Mouse (Mus musculus) small intestine, adult 2 months (tissue): ENCODE measurements around the gene Bicd2. TPM values are rescaled to one million over a fixed set of nuclear protein-coding genes. Genes with fewer than 3 reads are reported as not detected.

ENCODE experiments used
- H3K27ac ChIP-seq: fragments of 200-500 bp; 2 replicates; pipeline ENCODE4 v1.5.1; 2012; ENCODE audit warnings: low read depth, low read length, control low read depth, inconsistent platforms; ENCODE audit not compliant: insufficient read depth
- H3K27me3 ChIP-seq: fragments of 200-500 bp; 2 replicates; pipeline ENCODE4 v1.6.1; 2012; ENCODE audit warnings: mild to moderate bottlenecking, moderate library complexity, low read length, inconsistent platforms; ENCODE audit not compliant: control insufficient read depth, insufficient read depth
- H3K36me3 ChIP-seq: fragments of 200-500 bp; 2 replicates; pipeline ENCODE4 v1.6.1; 2012; ENCODE audit warnings: mild to moderate bottlenecking, low read length, control low read depth, inconsistent platforms; ENCODE audit not compliant: control insufficient read depth, insufficient read depth
- H3K4me1 ChIP-seq: fragments of 200-500 bp; 2 replicates; pipeline ENCODE4 v1.6.1; 2012; ENCODE audit warnings: low read length, inconsistent platforms, mixed read lengths; ENCODE audit not compliant: control insufficient read depth, insufficient read depth, insufficient read length
- H3K4me3 ChIP-seq: fragments of 200-500 bp; 2 replicates; pipeline ENCODE4 v1.5.1; 2012; ENCODE audit warnings: low read depth, mild to moderate bottlenecking, control low read depth, inconsistent platforms, low read length, moderate library complexity
- CTCF ChIP-seq: fragments of 200-500 bp; IDR thresholded peaks from 2 replicates; pipeline ENCODE4 v1.5.1; 2012; ENCODE audit warnings: low read depth, mild to moderate bottlenecking, control low read depth, inconsistent platforms, low read length, moderate library complexity, mixed read lengths; ENCODE audit not compliant: insufficient replicate concordance, insufficient read length; ENCODE audit errors: extremely low read depth
- POLR2A ChIP-seq: fragments of 200-500 bp; IDR thresholded peaks from 2 replicates; pipeline ENCODE4 v1.6.1; 2012; ENCODE audit warnings: low read depth, mild to moderate bottlenecking, control low read depth, inconsistent platforms, low read length, moderate library complexity
- WGBS: fragments of 180-500 bp; shearing (Covaris S2); methylation state at CpG from one replicate; pipeline ENCODE4 v1.1.7; 2018; 5-methylcytosine and 5-hydroxymethylcytosine counted together
- polyA plus RNA-seq: library from polyadenylated mRNA; depleted of rRNA; stranded (reverse); fragments of >200 nt; gene quantifications from 2 replicates; pipeline ENCODE4 v1.2.3, GENCODE M21; 2012

Bicd2 gene
- polyA plus RNA-seq, 1 experiment: 7.9 TPM

GRCm38 (mm10) chr13:49352581-49353159 lies 11.3 kb downstream of the Bicd2 start:
- H3K4me3 ChIP-seq: no peak overlapping the region
- TF ChIP-seq POLR2A: no peak
- H3K27ac ChIP-seq: no peak overlapping the region
- 66% methylated on average over 3 of the region's 3 CpGs for WGBS
- no peaks in the 10 kb centered on the region for H3K27me3 ChIP-seq
- H3K36me3 ChIP-seq: no peaks in the 10 kb centered on the region
- H3K4me1 ChIP-seq: peaks cover 9% of the 10 kb centered on the region; the same call in 1 of the 2 replicates

DNA sequence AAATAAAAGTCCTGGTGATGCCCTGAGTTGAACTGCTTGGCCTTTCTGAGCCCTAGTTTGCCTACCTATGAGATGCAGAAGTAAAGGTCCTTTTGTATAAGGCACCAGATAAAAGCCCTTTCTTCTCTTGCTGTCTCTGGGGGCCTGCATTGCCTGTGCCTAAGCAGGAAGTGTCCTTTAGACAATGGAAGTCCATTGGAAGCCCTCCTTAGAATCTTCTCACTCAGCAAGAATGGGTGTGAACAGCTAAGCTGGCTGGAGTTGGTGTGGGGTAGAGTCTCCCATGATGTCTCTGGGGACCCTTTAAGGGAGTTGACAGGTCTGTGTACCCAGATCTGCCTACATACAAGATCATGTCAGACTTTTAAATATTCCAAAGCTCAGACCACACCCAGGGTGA lies 12.0 kb downstream of the Bicd2 start:
- Histone ChIP-seq H3K4me3 (no peak overlapping the region), H3K4me1 (peaks cover 9% of the 10 kb centered on the region; the same call in 1 of the 2 replicates), H3K27ac (no peak overlapping the region), H3K36me3 (no peaks in the 10 kb centered on the region), H3K27me3 (no peaks in the 10 kb centered on the region)
- TF ChIP-seq POLR2A: no peak
- no peak for TF ChIP-seq CTCF

- Histone ChIP-seq H3K4me1 (peaks cover 9% of the 10 kb centered on the region; the same call in 1 of the 2 replicates), H3K27ac (no peak overlapping the region; the same call in 1 of the 2 replicates), H3K4me3 (no peak overlapping the region), H3K36me3 (no peaks in the 10 kb centered on the region), H3K27me3 (no peaks in the 10 kb centered on the region)
- TF ChIP-seq CTCF (no peak), POLR2A (no peak)
- 75% methylated on average over 5 of the region's 5 CpGs for WGBS
Observed at GRCm38 (mm10) chr13:49353991-49354507, 12.7 kb downstream of the Bicd2 start.

DNA sequence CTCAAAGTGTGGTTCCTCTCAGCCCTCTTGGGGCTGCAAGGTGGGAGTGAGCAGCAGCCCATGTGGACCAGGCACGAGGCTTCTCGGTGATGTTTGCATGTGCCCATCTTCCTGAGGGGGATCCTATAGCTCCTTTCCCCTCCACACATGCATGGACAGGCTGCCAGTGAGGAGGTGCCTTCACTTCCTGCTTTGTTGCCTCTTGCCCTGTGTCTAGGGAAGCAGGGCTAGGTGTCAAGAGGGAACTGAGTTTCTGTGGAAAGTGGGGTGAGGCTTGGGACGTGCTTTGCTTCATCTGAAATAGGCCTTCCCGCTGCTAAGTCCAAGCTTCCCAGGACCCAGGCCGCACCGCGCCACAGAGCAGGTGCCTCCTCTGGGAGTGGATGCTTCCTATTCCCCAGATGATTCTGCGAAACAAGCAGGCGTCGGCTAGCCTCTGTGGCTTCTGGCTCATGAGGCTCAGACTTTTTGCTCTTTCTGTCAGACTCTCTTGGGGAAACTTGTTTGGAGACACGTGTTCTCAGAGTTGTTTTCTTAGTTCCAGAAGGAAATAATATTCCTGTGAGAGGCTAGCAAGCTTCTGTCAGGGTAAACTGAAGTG lies 14.2 kb downstream of the Bicd2 start:
- no peak for TF ChIP-seq CTCF
- no peak for TF ChIP-seq POLR2A
- H3K27ac ChIP-seq: no peak overlapping the region
- H3K27me3 ChIP-seq: no peaks in the 10 kb centered on the region
- WGBS: 78% methylated on average over 11 of the region's 11 CpGs
- peaks cover 9% of the 10 kb centered on the region; the same call in 1 of the 2 replicates for H3K4me1 ChIP-seq
- no peak overlapping the region for H3K4me3 ChIP-seq
- H3K36me3 ChIP-seq: no peaks in the 10 kb centered on the region

GRCm38 (mm10) chr13:49356090-49356489 lies 14.7 kb downstream of the Bicd2 start:
- H3K36me3 ChIP-seq: no peaks in the 10 kb centered on the region
- H3K4me1 ChIP-seq: peaks cover 9% of the 10 kb centered on the region; the same call in 1 of the 2 replicates
- no peaks in the 10 kb centered on the region for H3K27me3 ChIP-seq
- H3K4me3 ChIP-seq: no peak overlapping the region
- H3K27ac ChIP-seq: no peak overlapping the region
- 91% methylated on average over 7 of the region's 7 CpGs for WGBS
- TF ChIP-seq CTCF (no peak), POLR2A (no peak)

- no peak for TF ChIP-seq POLR2A
- no peak for TF ChIP-seq CTCF
- Histone ChIP-seq H3K27me3 (no peaks in the 10 kb centered on the region), H3K36me3 (no peaks in the 10 kb centered on the region), H3K4me3 (no peak overlapping the region), H3K4me1 (peaks cover 9% of the 10 kb centered on the region), H3K27ac (no peak overlapping the region)
- WGBS: 95% methylated on average over 8 of the region's 8 CpGs
Observed at GRCm38 (mm10) chr13:49357367-49358026, 16.1 kb downstream of the Bicd2 start.

DNA sequence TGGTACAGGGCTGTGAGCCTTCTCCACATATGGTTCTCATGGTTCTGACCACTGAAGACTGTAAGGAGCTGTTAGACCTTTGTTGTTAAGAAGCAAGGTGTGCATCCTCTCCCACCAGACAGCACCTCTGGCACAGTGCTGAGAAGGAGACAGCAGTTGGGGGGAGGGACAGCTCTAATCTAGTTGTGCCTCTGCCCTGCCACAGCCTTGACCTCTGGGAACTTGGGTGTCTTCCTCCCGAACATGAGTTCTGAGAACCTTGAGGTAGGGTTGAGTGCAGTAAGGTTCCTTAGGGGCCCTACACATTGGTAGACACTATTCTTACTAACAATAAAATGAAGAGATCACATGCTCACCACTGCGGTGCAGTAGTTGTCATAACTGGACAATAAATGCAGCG lies 16.8 kb downstream of the Bicd2 start:
- Histone ChIP-seq H3K4me3 (no peak overlapping the region), H3K27me3 (no peaks in the 10 kb centered on the region), H3K36me3 (no peaks in the 10 kb centered on the region), H3K27ac (no peak overlapping the region), H3K4me1 (peaks cover 10% of the 10 kb centered on the region)
- 91% methylated on average over 3 of the region's 3 CpGs for WGBS
- TF ChIP-seq POLR2A (no peak), CTCF (no peak)

- WGBS: 22% methylated on average over 3 of the region's 3 CpGs
- H3K27ac ChIP-seq: no peak overlapping the region
- TF ChIP-seq POLR2A (no peak), CTCF (no peak)
- no peaks in the 10 kb centered on the region for H3K27me3 ChIP-seq
- H3K4me3 ChIP-seq: no peak overlapping the region
- H3K4me1 ChIP-seq: peaks cover 13% of the 10 kb centered on the region
- H3K36me3 ChIP-seq: no peaks in the 10 kb centered on the region
Observed at GRCm38 (mm10) chr13:49360906-49361406, 19.6 kb downstream of the Bicd2 start.
